Comparison of ENCODE assay signal across 30 mouse cellular contexts in the genomic region with DNA sequence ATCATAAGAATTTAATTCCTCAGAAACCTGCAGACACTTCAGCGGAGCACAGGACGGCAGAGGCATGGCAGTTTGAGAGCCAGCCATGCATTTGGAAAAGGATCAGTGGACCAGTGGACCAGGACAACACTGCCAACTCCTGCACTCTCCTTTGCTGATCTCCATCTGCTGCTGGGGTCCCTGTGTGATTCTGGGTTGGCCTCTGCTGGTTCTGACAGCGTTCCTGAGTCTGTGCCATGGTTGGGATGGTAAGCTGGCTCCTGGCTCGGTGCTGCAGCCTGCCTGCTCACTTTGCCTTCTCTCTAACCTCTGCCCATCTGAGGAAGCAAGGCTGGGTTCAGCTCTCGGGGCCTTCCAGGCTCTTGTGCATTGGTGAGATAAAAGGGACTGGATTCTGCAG. TPM values are rescaled to one million over a fixed set of nuclear protein-coding genes. Genes with fewer than 3 reads are reported as not detected.
A peak's percentile ranks its signal among the peaks of the same experiment; 100 is the strongest.
DNase-seq lines count a peak whose midpoint lies in the region; ATAC-seq and TF ChIP-seq lines count a peak whose summit lies in the region.
"Had no signal": no experiment of that assay in that cellular context is flagged by ENCODE, and none has a peak within 500 bp of the region (broad histone marks: within the 10 kb centered on the region; RNA-seq: fewer than 3 reads in every experiment).

No protein-coding gene starts in this region.

- no peaks in the 10 kb centered on the region for H3K4me1 ChIP-seq in midbrain, postnatal 0 days (ENCODE audit: insufficient read depth, low read length)
- H3K4me1 ChIP-seq in midbrain, embryonic 13.5 days (replicated peaks) = peaks cover 5% of the 10 kb centered on the region; the same call in 1 of the 2 replicates
- H3K4me1 ChIP-seq: heart, embryonic 12.5 days; hindbrain, embryonic 15.5 days; intestine, embryonic 15.5 days; liver, embryonic 12.5 days; megakaryocyte, embryonic 14.5 days; neural tube, embryonic 15.5 days had no signal

- no peak overlapping the region for H3K4me3 ChIP-seq in midbrain, postnatal 0 days (ENCODE audit: low read depth, low read length)
- no peak overlapping the region for H3K4me3 ChIP-seq in midbrain, embryonic 13.5 days (replicated peaks)
- H3K4me3 ChIP-seq: erythroblast, embryonic 14.5 days; heart, adult 2 months; heart, embryonic 12.5 days; hindbrain, embryonic 15.5 days; intestine, embryonic 15.5 days; left cerebral cortex, adult 2 months; liver, embryonic 12.5 days; megakaryocyte, embryonic 14.5 days; neural tube, embryonic 15.5 days had no signal

- H3K9me3 ChIP-seq in midbrain, postnatal 0 days (ENCODE audit: low read length) = no peaks in the 10 kb centered on the region
- no peaks in the 10 kb centered on the region for H3K9me3 ChIP-seq in midbrain, embryonic 13.5 days
- H3K9me3 ChIP-seq: heart, embryonic 12.5 days; hindbrain, embryonic 15.5 days; intestine, embryonic 15.5 days; liver, embryonic 12.5 days; neural tube, embryonic 15.5 days had no signal

- no peak overlapping the region for H3K9ac ChIP-seq in midbrain, postnatal 0 days (replicated peaks; ENCODE audit: low read length, poor library complexity, severe bottlenecking)
- no peak overlapping the region for H3K9ac ChIP-seq in midbrain, embryonic 13.5 days (replicated peaks)
- H3K9ac ChIP-seq: heart, embryonic 12.5 days; hindbrain, embryonic 15.5 days; intestine, embryonic 15.5 days; liver, embryonic 12.5 days; liver, postnatal 0 days; neural tube, embryonic 15.5 days had no signal

- no peak for TF ChIP-seq CTCF in midbrain, postnatal 0 days (IDR thresholded peaks at IDR 0.05)

- peak; percentile 66 for DNase-seq in midbrain, postnatal 0 days (ENCODE audit: low spot score)
- peak; percentile 24 to 29 for DNase-seq in cerebellum, adult 18-20 months
- peak; percentile 88 to 93 for DNase-seq in cerebellum, postnatal 10 days
- no peak for DNase-seq in T-cell, adult 2 months (ENCODE audit: low spot score)
- DNase-seq in spleen, adult 18-20 months = no peak
- no peak for DNase-seq in kidney, adult 11 months
- DNase-seq: adrenal gland, adult 8-10 months; B cell, adult 2 months; heart, adult 2 months; heart, postnatal 4 days; kidney, adult 9 months; kidney, postnatal 14 days; liver, postnatal 0 days; lung, postnatal 4 days; midbrain, embryonic 14.5 days; right cerebral cortex, postnatal 25 days; thymus, adult 18-20 months; thymus, postnatal 25 days had no signal

- no peaks in the 10 kb centered on the region for H3K27me3 ChIP-seq in midbrain, postnatal 0 days (ENCODE audit: insufficient read depth, low read length)
- H3K27me3 ChIP-seq in midbrain, embryonic 13.5 days = no peaks in the 10 kb centered on the region
- H3K27me3 ChIP-seq: heart, embryonic 12.5 days; hindbrain, embryonic 15.5 days; intestine, embryonic 15.5 days; liver, embryonic 12.5 days; megakaryocyte, embryonic 14.5 days; neural tube, embryonic 15.5 days had no signal

- 76% methylated on average over 5 of the region's 5 CpGs for WGBS in midbrain, postnatal 0 days
- 77% methylated on average over 5 of the region's 5 CpGs for WGBS in midbrain, embryonic 13.5 days

- H3K36me3 ChIP-seq in midbrain, postnatal 0 days (ENCODE audit: insufficient read depth, low read length) = no peaks in the 10 kb centered on the region
- no peaks in the 10 kb centered on the region for H3K36me3 ChIP-seq in midbrain, embryonic 13.5 days
- H3K36me3 ChIP-seq: heart, embryonic 12.5 days; hindbrain, embryonic 15.5 days; intestine, embryonic 15.5 days; liver, embryonic 12.5 days; neural tube, embryonic 15.5 days had no signal

- ATAC-seq in midbrain, postnatal 0 days (ENCODE audit: low FRiP score) = no peak
- ATAC-seq in midbrain, embryonic 13.5 days = no peak
- ATAC-seq: forebrain, embryonic 16.5 days; intestine, embryonic 15.5 days; liver, embryonic 12.5 days; liver, postnatal 0 days had no signal

- H3K27ac ChIP-seq in midbrain, postnatal 0 days (ENCODE audit: low read depth, low read length) = no peak overlapping the region
- no peak overlapping the region for H3K27ac ChIP-seq in midbrain, embryonic 13.5 days
- H3K27ac ChIP-seq: heart, adult 2 months; hindbrain, embryonic 15.5 days; intestine, embryonic 15.5 days; left cerebral cortex, adult 2 months; liver, embryonic 12.5 days; neural tube, embryonic 15.5 days; stomach, postnatal 0 days had no signal

- H3K4me2 ChIP-seq in midbrain, postnatal 0 days (ENCODE audit: low read depth, low read length, poor library complexity, severe bottlenecking) = no peak overlapping the region
- no peak overlapping the region for H3K4me2 ChIP-seq in midbrain, embryonic 13.5 days (replicated peaks)
- H3K4me2 ChIP-seq: heart, embryonic 12.5 days; hindbrain, embryonic 15.5 days; intestine, embryonic 15.5 days; liver, embryonic 12.5 days; neural tube, embryonic 15.5 days had no signal

RNA-seq across cellular contexts. Expression of gene Rbms3, which starts 28.9 kb away (rescaled TPM):
- total RNA-seq in midbrain, postnatal 0 days (2014; rRNA removed) = 59.9 and 66.9 TPM in 2 replicates
- 41.8 and 43.3 TPM in 2 replicates for polyA plus RNA-seq in midbrain, postnatal 0 days (2015; fragmentation: Nextera tagmentation; extraction: Ambion mirVana)
- 25.7 and 30.8 TPM in 2 replicates for polyA plus RNA-seq in midbrain, embryonic 13.5 days (2015; fragmentation: Nextera tagmentation; extraction: Ambion mirVana)
- total RNA-seq: common myeloid progenitor, adult 5-6 weeks had no signal
- polyA plus RNA-seq: erythroblast, embryonic 14.5 days had no signal

Comparison
In these comparisons a context has a peak if more than half of its experiments do, and no peak if none do; other contexts are left out.
1. DNase-seq: peak in midbrain, postnatal 0 days (single experiment), cerebellum, adult 18-20 months (2 of 2) and cerebellum, postnatal 10 days (2 of 2); none in T-cell, adult 2 months (single experiment), spleen, adult 18-20 months (0 of 2) and kidney, adult 11 months (single experiment).